Mouse (Mus musculus) naive thymus-derived CD4-positive, alpha-beta T cell, adult 2 months (primary cell): ENCODE measurements at regions not wholly inside any gene's neighbourhood (a gene's known extent, or its start where the extent isn't known, plus 50 kb on each side); places are given as distances from the start of the nearest gene placed in this dataset.
A peak's percentile ranks its signal among the peaks of the same experiment; 100 is the strongest.

Experiments used
- DNase-seq: peaks from one replicate; pipeline ENCODE4 v3.0.0-alpha.2; 2011; ENCODE audit warnings: low read depth

GRCm38 (mm10) chr13:28450699-28451445, 193.5 kb downstream of the Gm11361 start:
- no peak for DNase-seq

DNA sequence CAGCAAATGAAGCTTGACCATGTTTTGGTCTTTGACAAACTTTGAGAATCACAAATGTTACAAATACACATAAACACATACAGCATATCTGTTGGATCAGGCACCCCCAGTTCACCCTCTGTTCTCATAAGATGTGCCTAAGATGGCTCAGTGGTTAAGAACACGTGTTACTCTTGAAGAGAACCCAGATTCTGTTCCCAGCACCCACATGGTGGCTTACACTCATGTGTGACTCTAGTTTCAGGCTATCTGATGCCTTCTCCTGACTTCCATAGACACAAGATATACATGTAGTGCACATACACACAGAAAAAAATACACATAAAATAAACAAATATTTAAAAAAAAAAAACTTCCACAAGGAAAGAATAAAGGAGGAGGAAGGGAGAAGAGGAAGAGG, 191.7 kb downstream of the Gm11361 start:
- no peak for DNase-seq

DNA sequence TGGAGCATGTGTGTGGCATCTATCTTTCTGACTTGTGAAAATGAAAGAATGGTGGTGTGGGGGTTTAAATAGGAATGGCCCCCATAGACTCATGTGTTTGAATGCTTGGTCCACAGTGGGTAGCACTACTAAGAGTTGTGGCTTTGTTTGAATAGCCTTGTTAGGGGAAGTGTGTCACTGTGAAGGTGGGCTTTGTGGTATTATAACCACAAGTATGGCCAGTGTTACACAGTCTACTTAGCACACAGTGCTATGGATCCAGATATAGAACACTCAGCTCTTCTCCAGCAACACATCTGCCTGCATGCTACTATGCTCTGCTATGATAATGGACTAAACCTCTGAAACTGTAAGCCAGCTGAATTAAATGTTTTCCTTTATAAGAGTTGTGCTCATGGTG, 184.9 kb downstream of the Gm11361 start:
- DNase-seq, result no peak

GRCm38 (mm10) chr13:28433445-28433844, 176.1 kb downstream of the Gm11361 start:
- DNase-seq, result no peak

GRCm38 (mm10) chr13:28432017-28432416, 174.7 kb downstream of the Gm11361 start:
- DNase-seq, result no peak

DNA sequence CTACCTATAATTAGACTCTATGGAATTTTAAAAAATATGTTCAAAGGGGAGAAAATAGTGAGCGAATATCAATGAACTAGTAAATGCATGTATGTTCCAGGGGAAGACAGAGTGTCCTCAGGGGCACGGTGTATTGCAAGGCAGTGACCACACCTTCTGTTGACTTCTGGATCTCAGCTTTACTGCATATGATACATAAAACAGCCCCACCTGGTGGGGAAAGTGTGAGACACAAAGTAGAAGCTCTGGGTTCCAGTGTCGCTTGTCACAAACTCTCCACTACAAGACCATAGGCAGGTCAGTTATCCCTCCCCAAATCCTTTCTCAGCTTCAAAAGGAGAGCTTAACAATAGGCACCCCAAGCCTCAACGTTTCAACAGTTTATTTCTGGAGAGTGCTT, 168.8 kb downstream of the Gm11361 start:
- peak; percentile 50 for DNase-seq

DNA sequence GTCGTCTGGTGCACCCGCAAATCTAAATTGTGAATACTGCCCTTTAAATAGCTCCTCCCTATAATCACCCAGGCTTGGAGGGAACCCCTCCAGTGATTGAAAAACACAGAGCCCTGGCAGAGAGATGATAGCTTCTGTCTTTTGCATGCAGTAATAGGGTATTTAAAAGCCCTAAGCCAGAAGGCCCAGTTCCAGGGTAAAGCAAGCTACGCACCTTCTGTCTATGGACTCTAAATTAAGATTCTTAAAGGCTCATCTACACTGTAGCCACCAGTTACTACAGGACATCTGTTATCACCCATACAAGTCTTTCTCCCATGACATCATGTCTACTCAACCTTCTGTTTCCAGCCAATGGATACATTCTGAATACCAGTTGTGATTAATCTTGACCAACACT, 167.8 kb downstream of the Gm11361 start:
- DNase-seq, result no peak

GRCm38 (mm10) chr13:28424446-28425059, 167.2 kb downstream of the Gm11361 start:
- no peak for DNase-seq

DNA sequence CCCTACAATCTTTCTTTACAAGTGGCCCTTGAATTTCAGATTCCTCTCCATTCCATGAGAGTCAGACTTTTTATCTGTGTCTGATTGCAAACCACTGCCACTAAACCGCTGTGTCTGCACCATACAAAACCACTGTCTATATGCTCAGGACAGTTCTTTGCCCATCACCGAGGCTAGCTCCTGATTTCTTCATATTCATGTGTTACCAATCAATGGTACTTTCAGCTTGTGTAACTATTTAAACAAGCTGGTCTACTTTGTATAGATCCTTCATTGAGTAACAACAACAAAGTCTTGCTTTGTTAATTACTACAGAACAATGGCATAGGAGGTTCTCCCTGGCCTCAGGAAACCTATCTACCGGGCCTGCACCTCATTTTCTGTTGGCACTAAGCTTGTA, 164.0 kb downstream of the Gm11361 start:
- DNase-seq, result no peak

DNA sequence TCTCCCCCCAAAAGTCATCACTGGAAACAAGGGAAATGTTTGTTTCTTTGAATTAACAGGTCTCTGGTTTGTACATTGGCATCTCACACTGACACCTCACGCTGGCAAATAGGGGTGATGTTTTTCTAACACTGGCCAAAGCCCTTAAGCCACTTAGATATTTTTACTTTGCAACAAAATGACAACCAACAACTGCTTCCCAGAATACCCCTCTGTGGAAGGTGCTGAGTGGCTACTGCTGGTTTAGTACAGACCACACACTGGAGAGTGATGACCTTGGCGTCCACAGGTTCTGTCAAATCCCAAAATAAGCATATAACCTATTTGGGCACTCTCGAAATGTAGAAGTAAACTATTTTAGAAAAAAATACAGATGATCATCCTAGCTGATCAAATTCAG, 163.3 kb downstream of the Gm11361 start:
- no peak for DNase-seq

DNA sequence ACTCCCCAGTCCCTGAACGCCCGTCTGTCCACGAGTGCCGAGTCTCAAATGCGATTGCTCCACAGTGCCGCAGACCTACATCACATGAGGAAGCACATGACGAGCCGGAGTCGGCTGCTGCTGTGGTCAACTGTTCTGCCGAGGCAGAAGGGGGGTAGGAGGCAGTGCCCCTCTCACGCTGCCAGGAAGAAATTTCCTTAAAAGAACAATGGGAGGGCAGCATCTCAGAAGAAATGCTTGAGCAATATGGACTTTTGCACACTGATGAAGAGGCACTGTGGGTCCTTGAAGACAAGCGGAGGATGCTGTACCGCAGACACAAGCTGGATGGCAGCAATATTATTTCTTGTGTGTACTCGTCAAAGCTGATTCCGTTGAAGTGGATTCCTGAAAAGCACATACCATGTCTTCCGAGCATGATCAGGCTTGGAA, 162.6 kb downstream of the Gm11361 start:
- peak; percentile 65 for DNase-seq

- DNase-seq, result peak; percentile 25
These were observed 161.8 kb downstream of the Gm11361 start for GRCm38 (mm10) chr13:28418936-28419681.

- peak; percentile 41 for DNase-seq
These were observed 160.9 kb downstream of the Gm11361 start for GRCm38 (mm10) chr13:28417929-28418881.

- peak; percentile 71 for DNase-seq
These were observed 160.2 kb downstream of the Gm11361 start for GRCm38 (mm10) chr13:28417431-28417928.

DNA sequence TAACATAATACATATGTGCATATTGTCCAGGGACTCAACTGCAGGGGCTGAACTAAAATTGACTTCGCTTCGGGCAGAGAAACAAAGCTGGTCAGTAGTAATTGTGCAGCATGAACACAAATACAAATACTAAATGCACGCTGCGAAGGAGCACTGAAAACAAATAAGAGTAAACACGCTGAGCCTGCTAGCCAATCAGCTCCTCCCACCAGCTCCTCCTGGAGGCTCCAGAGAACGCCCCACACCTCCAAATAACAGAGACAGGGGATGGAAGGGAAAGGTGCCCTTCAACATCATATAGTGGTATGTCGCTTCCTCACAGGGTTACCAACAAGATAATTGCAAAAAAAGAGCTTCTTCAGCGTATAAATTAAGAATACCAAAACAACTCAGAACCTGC, 159.6 kb downstream of the Gm11361 start:
- no peak for DNase-seq

GRCm38 (mm10) chr13:28416231-28416630, 158.9 kb downstream of the Gm11361 start:
- no peak for DNase-seq

DNA sequence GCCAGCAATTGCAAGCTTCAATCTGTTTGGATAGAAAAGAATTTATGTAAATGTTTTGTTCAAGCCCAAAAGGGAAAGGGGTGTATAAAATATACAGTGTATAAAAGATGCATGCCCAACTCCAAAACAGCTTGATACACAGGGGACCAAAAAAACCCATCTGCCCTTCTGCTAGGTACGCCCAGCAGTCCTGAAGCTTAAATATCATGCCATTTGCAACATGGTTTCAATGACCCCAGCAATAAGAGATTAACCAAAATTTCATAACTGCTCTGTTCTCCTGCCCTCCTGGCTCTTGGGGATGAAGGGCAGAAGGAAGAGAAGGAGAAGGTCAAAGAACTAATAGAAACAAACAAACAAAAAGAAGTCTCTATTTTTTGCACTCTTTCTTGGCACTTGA, 158.4 kb downstream of the Gm11361 start:
- DNase-seq, result no peak

DNA sequence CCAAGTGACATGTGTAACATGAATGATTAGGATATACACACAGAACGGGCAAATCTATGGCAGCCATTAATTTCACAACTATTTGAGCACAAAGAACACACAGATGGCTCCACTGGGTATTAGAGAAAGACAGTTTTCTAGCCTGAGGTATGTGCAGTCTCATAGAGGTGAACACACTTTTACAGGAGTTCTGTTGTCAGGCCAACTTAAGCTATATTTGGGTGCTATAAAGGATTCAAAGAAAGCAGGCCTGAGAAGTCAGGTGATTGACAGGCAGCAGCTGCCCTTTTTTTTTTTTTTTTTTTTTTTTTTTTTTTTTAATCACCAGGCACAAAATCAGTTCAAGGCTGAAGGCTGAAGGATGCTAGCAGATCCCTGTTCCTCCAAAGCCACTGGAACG, 153.0 kb downstream of the Gm11361 start:
- DNase-seq, result no peak

DNA sequence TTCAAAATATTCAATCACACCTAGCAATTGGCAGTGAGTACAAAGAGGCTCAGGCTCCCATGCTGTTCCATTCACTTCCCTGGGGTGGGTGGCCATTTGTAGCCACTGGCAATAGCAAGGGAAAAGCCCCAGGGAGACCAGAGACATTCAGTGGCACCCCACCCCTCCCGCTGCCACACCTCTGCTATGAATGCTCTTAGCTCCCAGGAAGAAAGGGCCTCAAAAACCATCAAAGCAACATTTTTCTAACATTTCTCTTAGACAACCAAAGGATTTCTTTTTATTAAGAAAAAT, 152.2 kb downstream of the Gm11361 start:
- DNase-seq, result no peak

GRCm38 (mm10) chr13:28408868-28409608, 151.7 kb downstream of the Gm11361 start:
- DNase-seq, result no peak

GRCm38 (mm10) chr13:28400459-28400858, 143.1 kb downstream of the Gm11361 start:
- DNase-seq, result no peak
